Mouse (Mus musculus) kidney, postnatal 25 days (tissue): ENCODE results near the gene Auts2.

Experiments
- DNase-seq, 2 experiments: peaks; one replicate each; pipeline ENCODE4 v3.0.0; 2021; ENCODE audit warnings: mixed read lengths in 2 of 2

Auts2 gene

GRCm38 (mm10) chr5:131779171-131779570 is 764.0 kb downstream of the Auts2 start:
- no peak for DNase-seq

GRCm38 (mm10) chr5:131775672-131776071 is 767.5 kb downstream of the Auts2 start:
- no peak for DNase-seq

- DNase-seq = no peak
Observed at GRCm38 (mm10) chr5:131775222-131775621, 767.9 kb downstream of the Auts2 start.

- no peak for DNase-seq
Observed at GRCm38 (mm10) chr5:131774792-131775191, 768.4 kb downstream of the Auts2 start.

GRCm38 (mm10) chr5:131772616-131773015 is 770.5 kb downstream of the Auts2 start:
- DNase-seq = no peak

GRCm38 (mm10) chr5:131769273-131769672 is 773.9 kb downstream of the Auts2 start:
- no peak for DNase-seq

GRCm38 (mm10) chr5:131767699-131768264 is 775.4 kb downstream of the Auts2 start:
- DNase-seq = no peak

- DNase-seq = no peak
Observed at GRCm38 (mm10) chr5:131767176-131767575, 776.0 kb downstream of the Auts2 start.

- no peak for DNase-seq
Observed at GRCm38 (mm10) chr5:131759432-131759831, 783.7 kb downstream of the Auts2 start.

GRCm38 (mm10) chr5:131750330-131750729 is 792.8 kb downstream of the Auts2 start:
- no peak for DNase-seq

GRCm38 (mm10) chr5:131749211-131749610 is 793.9 kb downstream of the Auts2 start:
- peak in 1 of 2 experiments; percentile 11 for DNase-seq

GRCm38 (mm10) chr5:131743069-131743468 is 800.1 kb downstream of the Auts2 start:
- no peak for DNase-seq

GRCm38 (mm10) chr5:131737476-131737875 is 805.7 kb downstream of the Auts2 start:
- DNase-seq = no peak

- peak; percentile 78 to 90 for DNase-seq
Observed at GRCm38 (mm10) chr5:131733324-131733660, 809.9 kb downstream of the Auts2 start.

- no peak for DNase-seq
Observed at GRCm38 (mm10) chr5:131732631-131733323, 810.4 kb downstream of the Auts2 start.

- DNase-seq = peak; percentile 70 to 77
Observed at GRCm38 (mm10) chr5:131729456-131729855, 813.7 kb downstream of the Auts2 start.

GRCm38 (mm10) chr5:131727909-131728308 is 815.2 kb downstream of the Auts2 start:
- DNase-seq = no peak

GRCm38 (mm10) chr5:131724508-131724907 is 818.6 kb downstream of the Auts2 start:
- no peak for DNase-seq

- no peak for DNase-seq
Observed at GRCm38 (mm10) chr5:131722791-131723190, 820.4 kb downstream of the Auts2 start.

GRCm38 (mm10) chr5:131722361-131722760 is 820.8 kb downstream of the Auts2 start:
- DNase-seq = no peak

GRCm38 (mm10) chr5:131718013-131718412 is 825.1 kb downstream of the Auts2 start:
- peak in 1 of 2 experiments; percentile 7 for DNase-seq

GRCm38 (mm10) chr5:131717359-131717965 is 825.7 kb downstream of the Auts2 start:
- DNase-seq = no peak

GRCm38 (mm10) chr5:131714979-131715378 is 828.2 kb downstream of the Auts2 start:
- DNase-seq = no peak

GRCm38 (mm10) chr5:131712441-131712840 is 830.7 kb downstream of the Auts2 start:
- no peak for DNase-seq
